Mouse (Mus musculus) spleen, adult 12 weeks (tissue): ENCODE data around the gene Gm10718.
A peak's percentile ranks its signal among the peaks of the same experiment; 100 is the strongest.
"Not testable (repeated sequence)": the region's sequence is repeated elsewhere in the genome, so short reads cannot be mapped to it uniquely, and the experiment has no call there.

Experiments used
- DNase-seq: peaks from one replicate; pipeline ENCODE4 v3.0.0; 2022; ENCODE audit warnings: low spot score

Gene Gm10718

DNA sequence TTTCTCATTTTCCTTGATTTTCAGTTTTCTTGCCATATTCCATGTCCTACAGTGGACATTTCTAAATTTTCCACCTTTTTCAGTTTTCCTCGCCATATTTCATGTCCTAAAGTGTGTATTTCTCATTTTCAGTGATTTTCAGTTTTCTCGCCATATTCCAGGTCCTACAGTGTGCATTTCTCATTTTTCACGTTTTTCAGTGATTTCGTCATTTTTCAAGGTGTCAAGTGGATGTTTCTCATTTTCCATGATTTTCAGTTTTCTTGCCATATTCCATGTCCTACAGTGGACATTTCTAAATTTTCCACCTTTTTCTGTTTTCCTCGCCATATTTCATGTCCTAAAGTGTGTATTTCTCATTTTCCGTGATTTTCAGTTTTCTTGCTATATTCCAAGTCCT, 2.3 kb downstream of the Gm10718 start:
- peak; percentile 80 for DNase-seq

DNA sequence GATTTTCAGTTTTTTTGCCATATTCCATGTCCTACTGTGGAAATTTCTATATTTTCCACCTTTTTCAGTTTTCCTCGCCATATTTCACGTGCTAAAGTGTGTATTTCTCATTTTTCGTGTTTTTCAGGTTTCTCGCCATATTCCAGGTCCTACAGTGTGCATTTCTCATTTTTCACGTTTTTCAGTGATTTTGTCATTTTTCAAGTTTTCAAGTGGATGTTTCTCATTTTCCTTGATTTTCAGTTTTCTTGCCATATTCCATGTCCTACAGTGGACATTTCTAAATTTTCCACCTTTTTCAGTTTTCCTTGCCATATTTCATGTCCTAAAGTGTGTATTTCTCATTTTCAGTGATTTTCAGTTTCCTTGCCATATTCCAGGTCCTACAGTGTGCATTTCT, 2.8 kb downstream of the Gm10718 start:
- not testable (repeated sequence) for DNase-seq

DNA sequence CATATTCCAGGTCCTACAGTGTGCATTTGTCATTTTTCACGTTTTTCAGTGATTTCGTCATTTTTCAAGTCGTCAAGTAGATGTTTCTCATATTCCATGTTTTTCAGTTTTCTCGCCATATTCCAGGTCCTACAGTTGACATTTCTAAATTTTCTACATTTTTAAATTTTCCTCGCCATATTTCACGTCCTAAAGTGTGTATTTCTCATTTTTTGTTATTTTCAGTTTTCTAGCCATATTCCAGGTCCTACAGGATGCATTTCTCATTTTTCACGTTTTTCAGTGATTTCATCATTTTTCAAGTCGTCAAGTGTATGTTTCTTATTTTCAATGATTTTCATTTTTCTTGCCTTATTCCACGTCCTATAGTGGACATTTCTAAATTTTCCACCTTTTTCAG, 3.4 kb downstream of the Gm10718 start:
- not testable (repeated sequence) for DNase-seq

DNA sequence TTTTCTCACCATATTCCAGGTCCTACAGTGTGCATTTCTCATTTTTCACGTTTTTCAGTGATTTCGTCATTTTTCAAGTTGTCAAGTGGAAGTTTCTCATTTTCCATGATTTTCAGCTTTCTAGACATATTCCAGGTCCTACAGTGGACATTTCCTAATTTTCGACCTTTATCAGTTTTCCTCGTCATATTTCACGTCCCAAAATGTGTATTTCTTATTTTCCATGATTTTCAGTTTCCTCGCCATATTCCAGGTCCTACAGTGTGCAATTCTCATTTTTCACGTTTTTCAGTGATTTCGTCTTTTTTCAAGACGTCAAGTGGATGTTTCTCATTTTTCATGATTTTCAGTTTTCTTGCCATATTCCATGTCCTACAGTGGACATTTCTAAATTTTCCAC, 3.9 kb downstream of the Gm10718 start:
- DNase-seq, result not testable (repeated sequence)

DNA sequence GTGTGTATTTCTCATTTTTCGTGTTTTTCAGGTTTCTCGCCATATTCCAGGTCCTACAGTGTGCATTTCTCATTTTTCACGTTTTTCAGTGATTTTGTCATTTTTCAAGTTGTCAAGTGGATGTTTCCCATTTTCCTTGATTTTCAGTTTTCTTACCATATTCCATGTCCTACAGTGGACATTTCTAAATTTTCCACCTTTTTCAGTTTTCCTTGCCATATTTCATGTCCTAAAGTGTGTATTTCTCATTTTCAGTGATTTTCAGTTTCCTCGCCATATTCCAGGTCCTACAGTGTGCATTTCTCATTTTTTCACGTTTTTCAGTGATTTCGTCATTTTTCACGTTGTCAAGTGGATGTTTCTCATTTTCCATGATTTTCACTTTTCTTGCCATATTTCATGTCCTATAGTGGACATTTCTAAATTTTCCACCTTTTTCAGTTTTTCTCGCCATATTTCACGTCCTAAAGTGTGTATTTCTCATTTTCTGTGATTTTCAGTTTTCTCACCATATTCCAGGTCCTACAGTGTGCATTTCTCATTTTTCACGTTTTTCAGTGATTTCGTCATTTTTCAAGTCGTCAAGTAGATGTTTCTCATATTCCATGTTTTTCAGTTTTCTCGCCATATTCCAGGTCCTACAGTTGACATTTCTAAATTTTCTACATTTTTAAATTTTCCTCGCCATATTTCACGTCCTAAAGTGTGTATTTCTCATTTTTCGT, 6.1 kb downstream of the Gm10718 start:
- peak; percentile 86 for DNase-seq

DNA sequence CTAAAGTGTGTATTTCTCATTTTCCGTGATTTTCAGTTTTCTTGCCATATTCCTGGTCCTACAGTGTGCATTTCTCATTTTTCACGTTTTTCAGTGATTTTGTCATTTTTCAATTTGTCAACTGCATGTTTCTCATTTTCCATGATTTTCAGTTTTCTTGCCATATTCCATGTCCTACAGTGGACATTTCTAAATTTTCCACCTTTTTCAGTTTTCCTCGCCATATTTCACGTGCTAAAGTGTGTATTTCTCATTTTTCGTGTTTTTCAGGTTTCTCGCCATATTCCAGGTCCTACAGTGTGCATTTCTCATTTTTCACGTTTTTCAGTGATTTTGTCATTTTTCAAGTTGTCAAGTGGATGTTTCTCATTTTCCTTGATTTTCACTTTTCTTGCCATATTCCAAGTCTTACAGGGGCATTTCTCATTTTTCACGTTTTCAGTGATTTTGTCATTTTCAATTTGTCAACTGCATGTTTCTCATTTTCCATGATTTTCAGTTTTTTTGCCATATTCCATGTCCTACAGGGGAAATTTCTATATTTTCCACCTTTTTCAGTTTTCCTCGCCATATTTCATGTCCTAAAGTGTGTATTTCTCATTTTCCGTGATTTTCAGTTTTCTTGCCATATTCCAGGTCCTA, 7.5 kb downstream of the Gm10718 start:
- DNase-seq, result not testable (repeated sequence)

DNA sequence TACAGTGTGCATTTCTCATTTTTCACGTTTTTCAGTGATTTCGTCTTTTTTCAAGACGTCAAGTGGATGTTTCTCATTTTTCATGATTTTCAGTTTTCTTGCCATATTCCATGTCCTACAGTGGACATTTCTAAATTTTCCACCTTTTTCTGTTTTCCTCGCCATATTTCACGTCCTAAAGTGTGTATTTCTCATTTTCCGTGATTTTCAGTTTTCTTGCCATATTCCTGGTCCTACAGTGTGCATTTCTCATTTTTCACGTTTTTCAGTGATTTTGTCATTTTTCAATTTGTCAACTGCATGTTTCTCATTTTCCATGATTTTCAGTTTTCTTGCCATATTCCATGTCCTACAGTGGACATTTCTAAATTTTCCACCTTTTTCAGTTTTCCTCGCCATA, 11.0 kb downstream of the Gm10718 start, which contains the start of gene Gm17535:
Gm17535 (plus strand) TSS at position 301 of the 400 bp plus-strand sequence.
- DNase-seq, result not testable (repeated sequence)

DNA sequence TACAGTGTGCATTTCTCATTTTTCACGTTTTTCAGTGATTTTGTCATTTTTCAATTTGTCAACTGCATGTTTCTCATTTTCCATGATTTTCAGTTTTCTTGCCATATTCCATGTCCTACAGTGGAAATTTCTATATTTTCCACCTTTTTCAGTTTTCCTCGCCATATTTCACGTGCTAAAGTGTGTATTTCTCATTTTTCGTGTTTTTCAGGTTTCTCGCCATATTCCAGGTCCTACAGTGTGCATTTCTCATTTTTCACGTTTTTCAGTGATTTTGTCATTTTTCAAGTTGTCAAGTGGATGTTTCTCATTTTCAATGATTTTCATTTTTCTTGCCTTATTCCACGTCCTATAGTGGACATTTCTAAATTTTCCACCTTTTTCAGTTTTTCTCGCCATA, 13.2 kb downstream of the Gm10718 start, which contains the start of gene Gm10715:
Gm10715 (plus strand) TSS at position 301 of the 400 bp plus-strand sequence.
- not testable (repeated sequence) for DNase-seq

DNA sequence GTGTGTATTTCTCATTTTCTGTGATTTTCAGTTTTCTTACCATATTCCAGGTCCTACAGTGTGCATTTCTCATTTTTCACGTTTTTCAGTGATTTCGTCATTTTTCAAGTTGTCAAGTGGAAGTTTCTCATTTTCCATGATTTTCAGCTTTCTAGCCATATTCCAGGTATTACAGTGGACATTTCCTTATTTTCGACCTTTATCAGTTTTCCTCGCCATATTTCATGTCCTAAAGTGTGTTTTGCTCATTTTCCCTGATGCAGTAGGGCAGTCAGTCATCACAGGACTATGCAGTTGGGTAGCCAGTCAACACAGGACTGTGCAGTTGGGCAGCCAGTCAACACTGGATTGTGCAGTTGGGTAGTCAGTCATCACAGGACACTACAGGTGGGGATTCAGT, 14.8 kb downstream of the Gm10718 start:
- DNase-seq, result not testable (repeated sequence)
